Mouse (Mus musculus) hindbrain, postnatal 0 days (tissue): ENCODE data around the gene Pus7. TPM values are rescaled to one million over a fixed set of nuclear protein-coding genes. Genes with fewer than 3 reads are reported as not detected.

Experiments
- ATAC-seq: fragments of 200-750 bp; cut with Nextera tagmentation; 2 replicates; pipeline ENCODE4 v1.8.0; 2017; ENCODE audit warnings: mild to moderate bottlenecking, moderate TSS enrichment, moderate library complexity
- DNase-seq: peaks from one replicate; pipeline ENCODE4 v3.0.0-alpha.2; 2015; ENCODE audit warnings: low spot score
- H3K27ac ChIP-seq: fragments of 300-500 bp; sonication (generic); 2 replicates; pipeline ENCODE4 v1.5.1; 2014; ENCODE audit warnings: mild to moderate bottlenecking
- H3K27me3 ChIP-seq: fragments of 300-500 bp; sonication (generic); 2 replicates; pipeline ENCODE4 v1.6.1; 2014; ENCODE audit warnings: low read length, mixed read lengths; ENCODE audit not compliant: insufficient read depth
- H3K36me3 ChIP-seq: fragments of 300-500 bp; sonication (generic); 2 replicates; pipeline ENCODE4 v1.6.1; 2014; ENCODE audit warnings: low read length, mixed read lengths; ENCODE audit not compliant: insufficient read depth
- H3K4me1 ChIP-seq: fragments of 300-500 bp; sonication (generic); 2 replicates; pipeline ENCODE4 v1.6.1; 2014; ENCODE audit warnings: antibody characterized with exemption, low read length, mixed read lengths; ENCODE audit not compliant: insufficient read depth
- H3K4me2 ChIP-seq: fragments of 300-500 bp; sonication (generic); 2 replicates; pipeline ENCODE4 v1.6.1; 2014; ENCODE audit warnings: low read depth, mild to moderate bottlenecking, low read length, moderate library complexity, mixed read lengths
- H3K4me3 ChIP-seq: fragments of 300-500 bp; sonication (generic); 2 replicates; pipeline ENCODE4 v1.5.1; 2014; ENCODE audit warnings: low read length
- H3K9ac ChIP-seq: fragments of 300-500 bp; sonication (generic); replicated peaks from 2 replicates; pipeline ENCODE4 v1.6.1; 2014; ENCODE audit warnings: mild to moderate bottlenecking, low read length, moderate library complexity, mixed read lengths
- H3K9me3 ChIP-seq: fragments of 300-500 bp; sonication (generic); 2 replicates; pipeline ENCODE4 v1.6.1; 2016; ENCODE audit warnings: low read length, mixed read lengths
- CTCF ChIP-seq: IDR thresholded peaks from 2 replicates; pipeline ENCODE4 v1.5.1; 2016; ENCODE audit warnings: antibody characterized with exemption, control low read depth, low read depth
- WGBS: fragments of 180-500 bp; shearing (Covaris S2); extraction: QIAGEN DNeasy Blood & Tissue Kit; methylation state at CpG from one replicate; pipeline ENCODE4 v1.1.7; 2014; 5-methylcytosine and 5-hydroxymethylcytosine counted together
- polyA plus RNA-seq: library from polyadenylated mRNA; unstranded; fragments of >200 nt; fragmentation: Nextera tagmentation; extraction: Ambion mirVana; gene quantifications from 2 replicates; pipeline ENCODE4 v1.2.1, GENCODE M21; 2015
- total RNA-seq: library from RNA; depleted of rRNA; stranded (reverse); fragments of >200 nt; gene quantifications from 2 replicates; pipeline ENCODE4 v1.2.3, GENCODE M21; 2014; rRNA removed

Pus7 gene
- 8.7 and 11.0 TPM in 2 replicates for total RNA-seq
- polyA plus RNA-seq = 14.4 and 15.4 TPM in 2 replicates

DNA sequence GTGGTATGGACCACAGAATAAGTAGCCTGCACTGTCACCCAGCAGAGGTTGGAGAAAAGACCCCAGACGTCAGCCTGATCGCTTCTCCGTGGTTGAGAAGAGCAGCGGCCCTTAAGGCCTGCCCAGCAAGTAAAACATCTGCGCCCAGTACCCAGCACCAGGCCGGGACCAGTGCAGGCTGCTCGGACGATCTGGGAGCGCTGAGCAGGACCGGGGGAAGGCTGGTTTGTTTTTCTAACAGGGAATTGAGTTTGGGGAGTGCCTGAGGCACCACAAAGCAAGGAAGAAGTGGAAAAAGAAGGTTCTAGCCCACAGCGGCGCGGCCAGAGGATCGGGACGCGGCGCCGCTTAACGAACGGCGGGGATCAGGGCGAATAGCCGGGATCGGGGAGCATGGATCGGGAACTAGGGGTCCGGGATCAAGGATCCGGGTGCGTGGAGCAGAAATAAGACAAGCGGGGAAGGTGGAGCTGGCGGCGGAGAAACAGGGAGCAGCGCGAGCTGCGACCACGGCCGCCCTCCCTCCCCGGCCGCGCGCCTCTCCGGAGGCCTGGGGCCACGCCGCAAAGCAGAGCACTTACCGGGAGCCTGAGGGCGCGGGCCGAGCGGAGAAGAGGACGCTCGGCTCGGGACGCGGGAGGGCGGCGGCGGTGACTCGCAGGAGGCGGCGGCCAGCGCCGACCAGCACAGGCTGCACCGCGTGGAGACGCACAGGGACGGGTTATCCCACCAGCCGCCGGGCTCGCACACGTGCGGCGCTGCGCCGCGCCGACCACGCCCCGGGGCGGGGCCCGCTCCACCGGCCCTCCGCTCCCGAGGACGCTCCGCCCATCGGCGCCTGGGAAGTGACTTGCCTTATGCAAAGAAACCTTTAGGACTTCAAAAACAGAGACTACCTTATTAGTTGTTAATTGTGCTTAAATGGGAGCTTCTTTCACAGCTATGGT is at the start of gene Pus7:
Pus7 (minus strand) TSS at position 781 of the 947 bp plus-strand sequence.
- ATAC-seq (peak; percentile 90), DNase-seq (peak; percentile 92)
- H3K27me3 ChIP-seq = no peaks in the 10 kb centered on the region
- H3K27ac ChIP-seq = peak within 1 kb of the TSS; percentile 77
- peak within 1 kb of the TSS; percentile 79 for H3K9ac ChIP-seq
- 2% methylated on average over 63 of the region's 86 CpGs for WGBS
- H3K4me3 ChIP-seq = peak within 1 kb of the TSS; percentile 91
- peak within 1 kb of the TSS; percentile 77 for H3K4me2 ChIP-seq
- H3K36me3 ChIP-seq = no peaks in the 10 kb centered on the region
- H3K4me1 ChIP-seq = peaks cover 2% of the 10 kb centered on the region
- no peaks in the 10 kb centered on the region for H3K9me3 ChIP-seq
- TF ChIP-seq CTCF = no peak

- H3K4me1 ChIP-seq = no peaks in the 10 kb centered on the region
Observed at GRCm38 (mm10) chr5:23830897-23831752, 47.6 kb upstream of the Pus7 start.

GRCm38 (mm10) chr5:23826321-23827004 is 43.0 kb upstream of the Pus7 start:
- H3K27ac ChIP-seq = no peak overlapping the region
- no peaks in the 10 kb centered on the region for H3K36me3 ChIP-seq
- H3K4me1 ChIP-seq = no peaks in the 10 kb centered on the region
- H3K4me2 ChIP-seq = no peak overlapping the region
- H3K27me3 ChIP-seq = no peaks in the 10 kb centered on the region
- H3K9me3 ChIP-seq = no peaks in the 10 kb centered on the region
- peak; percentile 69 for DNase-seq
- no peak overlapping the region for H3K4me3 ChIP-seq
- peak; percentile 77 for TF ChIP-seq CTCF
- peak; percentile 69; the same call in 1 of the 2 replicates for ATAC-seq
- 39% methylated on average over 11 of the region's 11 CpGs for WGBS
- no peak overlapping the region for H3K9ac ChIP-seq

More at GRCm38 (mm10) chr5:23830897-23831752, 47.6 kb upstream of the Pus7 start:
- Histone ChIP-seq H3K9me3 (no peaks in the 10 kb centered on the region), H3K27me3 (no peaks in the 10 kb centered on the region; the same call in 1 of the 2 replicates), H3K27ac (no peak overlapping the region), H3K4me2 (peak overlapping the region; percentile 31; the same call in 1 of the 2 replicates), H3K36me3 (no peaks in the 10 kb centered on the region), H3K4me3 (peak overlapping the region; percentile 8; the same call in 1 of the 2 replicates), H3K9ac (no peak overlapping the region)
- peak; percentile 49 for DNase-seq
- TF ChIP-seq CTCF = no peak
- no peak; the same call in 1 of the 2 replicates for ATAC-seq
- 40% methylated on average over 58 of the region's 58 CpGs for WGBS

- no peak for DNase-seq
- no peaks in the 10 kb centered on the region for H3K4me1 ChIP-seq
- no peak overlapping the region for H3K4me3 ChIP-seq
- no peak overlapping the region for H3K9ac ChIP-seq
- 0 out of 2 replicates have a peak, but pooled peaks cover 9% of the 10 kb centered on the region for H3K36me3 ChIP-seq
- no peaks in the 10 kb centered on the region for H3K9me3 ChIP-seq
- no peak overlapping the region for H3K4me2 ChIP-seq
- H3K27ac ChIP-seq = no peak overlapping the region
- no peak for TF ChIP-seq CTCF
- H3K27me3 ChIP-seq = no peaks in the 10 kb centered on the region
- 82% methylated on average over 8 of the region's 8 CpGs for WGBS
- ATAC-seq = no peak
Observed at GRCm38 (mm10) chr5:23824171-23824733, 40.7 kb upstream of the Pus7 start.

DNA sequence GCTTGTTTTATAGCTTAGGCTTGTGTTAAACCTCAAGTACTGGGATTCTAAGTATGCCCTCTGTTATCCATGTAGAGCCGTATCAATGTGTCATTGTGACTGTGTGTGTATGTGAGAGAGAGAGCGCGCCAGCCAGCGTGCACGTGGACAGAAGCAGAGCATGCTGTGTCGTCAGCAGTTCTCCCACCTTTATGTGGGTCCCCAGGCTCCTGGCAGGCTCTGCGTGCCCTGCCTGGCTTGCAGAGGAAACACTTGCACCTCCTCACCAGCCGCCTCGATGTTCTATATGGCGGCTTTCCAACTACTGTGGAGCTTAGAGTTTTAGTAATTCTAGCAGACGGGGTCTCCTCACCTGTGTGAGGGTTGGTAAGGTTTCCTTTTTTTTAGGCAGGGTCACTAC is 38.8 kb upstream of the Pus7 start:
- Histone ChIP-seq H3K4me1 (no peaks in the 10 kb centered on the region), H3K27me3 (no peaks in the 10 kb centered on the region), H3K9ac (no peak overlapping the region), H3K4me3 (no peak overlapping the region), H3K4me2 (no peak overlapping the region), H3K27ac (no peak overlapping the region), H3K36me3 (peaks cover 17% of the 10 kb centered on the region; the same call in 1 of the 2 replicates), H3K9me3 (no peaks in the 10 kb centered on the region)
- DNase-seq (no peak), ATAC-seq (no peak)
- no peak for TF ChIP-seq CTCF
- WGBS = 61% methylated on average over 11 of the region's 11 CpGs
